Mouse (Mus musculus) embryonic fibroblast, embryonic 13.5 days (primary cell): Measurements from ENCODE around the gene C1ra.

Source experiments
- CTCF ChIP-seq: IDR thresholded peaks from 2 replicates; pipeline ENCODE4 v1.5.1; 2011; ENCODE audit warnings: mild to moderate bottlenecking, control low read depth, low read length, moderate library complexity, borderline replicate concordance; ENCODE audit not compliant: insufficient read depth
- POLR2A ChIP-seq: IDR thresholded peaks from 2 replicates; pipeline ENCODE4 v1.6.1; 2011; ENCODE audit warnings: low read depth, mild to moderate bottlenecking, control low read depth, low read length, moderate library complexity

DNA sequence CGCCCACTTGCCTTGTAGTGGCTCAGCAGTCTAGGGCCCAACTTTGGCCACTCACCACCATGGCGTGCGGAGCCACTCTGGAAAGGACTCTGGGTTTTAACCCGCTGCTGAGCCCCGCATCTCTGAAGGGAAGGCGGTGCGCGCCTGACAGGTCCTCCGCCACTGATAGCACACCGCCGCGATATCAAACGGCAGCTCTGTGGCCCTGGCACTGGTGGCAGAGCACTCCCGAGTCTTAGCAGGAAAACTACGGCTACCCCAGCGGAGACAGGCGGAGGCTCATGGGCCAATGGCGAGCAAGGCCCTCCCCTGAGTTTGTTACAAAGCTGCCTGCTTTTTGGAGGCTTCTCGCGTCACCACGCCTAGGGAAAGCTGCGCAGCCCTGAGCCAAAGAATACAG lies 40.6 kb downstream of the C1ra start:
- TF ChIP-seq POLR2A (no peak), CTCF (no peak)
